Mouse (Mus musculus): ENCODE results near the gene Spata48.

The Spata48 gene

DNA sequence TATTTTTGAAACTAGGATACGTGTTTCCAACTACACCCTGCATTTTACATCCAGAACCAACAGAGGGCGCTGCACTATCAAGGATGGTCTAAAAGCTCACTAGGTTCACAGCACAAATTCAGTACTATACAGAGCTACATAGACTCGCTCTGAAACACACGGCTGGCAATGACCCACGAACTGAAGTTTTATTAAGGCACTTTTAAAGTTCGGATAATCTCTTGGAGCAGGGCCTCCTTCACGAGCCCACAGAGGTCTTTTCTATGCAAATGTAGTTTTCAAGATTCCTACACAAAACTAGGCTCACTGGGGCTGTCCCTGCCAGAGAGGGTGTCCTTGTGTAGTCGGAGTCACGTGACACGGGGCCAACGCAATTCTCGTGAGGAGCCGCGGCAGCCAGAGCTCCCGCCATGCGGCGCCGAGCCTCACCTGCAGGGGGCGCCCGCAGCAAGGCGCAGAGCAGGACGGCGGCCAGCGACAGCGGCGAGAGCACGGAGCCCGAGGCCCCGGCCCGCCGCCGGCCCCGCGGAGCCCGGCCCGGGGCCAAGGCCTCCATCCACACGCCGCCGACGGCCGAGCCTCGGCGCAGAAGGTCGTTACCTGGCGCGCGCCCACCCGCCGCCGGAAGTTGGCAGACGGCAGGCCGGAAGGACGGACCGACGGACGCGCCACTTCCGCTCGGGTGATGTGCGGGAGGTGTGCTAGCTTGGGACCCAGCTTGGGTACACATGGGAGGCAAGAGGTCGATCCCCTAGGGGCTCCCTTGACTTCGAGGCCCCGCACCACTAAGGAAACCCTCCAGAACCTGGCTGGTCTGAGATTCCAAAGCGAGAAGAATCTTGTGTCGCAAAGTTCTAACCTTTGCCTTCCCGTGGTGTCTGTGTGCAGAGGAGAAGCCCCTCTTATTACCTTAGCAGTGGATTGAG is at the start of gene Spata48, which contains the start of gene Zpbp:
Gene Spata48 (plus strand): TSS at position 460 of the 926 bp plus-strand sequence.
Gene Zpbp (minus strand): TSS at position 774 of the 926 bp plus-strand sequence.
- DNase-seq = peak; percentile 94

DNA sequence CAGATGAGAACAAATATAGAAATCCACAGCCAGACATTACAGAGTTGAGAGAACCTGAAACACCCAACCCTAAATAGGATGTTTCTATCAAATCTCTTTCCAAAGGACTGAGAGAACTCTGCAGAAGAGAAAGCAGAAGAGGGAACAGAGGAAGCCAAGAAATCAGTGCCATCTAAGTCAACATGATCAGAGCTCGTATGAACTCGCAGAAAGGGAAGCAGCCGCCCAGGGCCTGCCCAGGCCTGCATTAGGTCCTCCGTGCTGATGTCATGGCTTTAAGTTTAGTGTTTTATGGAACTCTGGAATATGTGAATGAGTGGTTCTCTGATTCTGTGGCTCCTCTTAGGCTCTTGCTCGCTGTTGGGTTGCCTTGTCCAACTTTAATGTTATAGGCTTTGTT is 47.7 kb upstream of the Spata48 start:
- no peak for DNase-seq

DNA sequence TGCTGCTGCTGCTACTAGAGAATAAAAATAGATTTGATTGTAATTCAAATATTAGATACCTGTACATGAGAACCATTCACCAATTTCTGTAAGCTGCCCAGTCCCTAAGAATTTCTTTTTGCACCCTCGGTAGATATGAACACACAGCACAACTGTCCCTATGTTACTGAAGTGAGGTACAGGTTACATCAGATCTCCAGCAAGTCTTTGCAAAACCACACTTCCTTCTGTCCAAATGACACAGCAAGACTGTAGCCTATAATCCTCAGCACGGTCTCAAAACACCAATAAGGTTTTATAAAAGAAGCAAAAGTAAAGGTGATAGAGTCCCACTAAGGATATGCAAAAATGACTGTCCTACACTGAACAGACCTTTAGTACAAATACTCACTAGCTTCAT is 44.5 kb upstream of the Spata48 start:
- DNase-seq = no peak

GRCm38 (mm10) chr11:11455037-11455436 is 6.9 kb upstream of the Spata48 start:
- no peak for DNase-seq

GRCm38 (mm10) chr11:11462561-11462890 is 632 bp downstream of the Spata48 start:
- no peak for DNase-seq

- no peak for DNase-seq
Observed at GRCm38 (mm10) chr11:11468924-11469323, 7.0 kb downstream of the Spata48 start.

DNA sequence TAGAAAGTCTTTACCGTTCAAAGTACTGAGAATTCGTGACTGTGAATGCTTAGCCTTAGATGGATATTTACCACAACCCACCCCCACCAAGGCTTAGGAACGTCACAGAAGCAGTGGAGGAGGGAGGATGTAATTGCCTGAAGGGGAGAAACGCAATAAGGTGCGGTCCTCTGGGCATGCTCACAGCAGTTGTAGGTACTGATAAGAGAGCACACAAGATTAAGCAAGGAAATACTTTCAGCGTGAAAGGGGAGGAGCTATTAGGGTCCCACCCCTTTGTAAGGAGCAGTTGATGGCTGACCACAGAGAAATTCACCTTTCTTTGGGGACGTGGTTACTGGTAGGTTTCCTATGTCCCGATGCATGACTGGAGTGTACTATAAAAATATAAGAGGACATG is 22.5 kb downstream of the Spata48 start:
- no peak for DNase-seq

DNA sequence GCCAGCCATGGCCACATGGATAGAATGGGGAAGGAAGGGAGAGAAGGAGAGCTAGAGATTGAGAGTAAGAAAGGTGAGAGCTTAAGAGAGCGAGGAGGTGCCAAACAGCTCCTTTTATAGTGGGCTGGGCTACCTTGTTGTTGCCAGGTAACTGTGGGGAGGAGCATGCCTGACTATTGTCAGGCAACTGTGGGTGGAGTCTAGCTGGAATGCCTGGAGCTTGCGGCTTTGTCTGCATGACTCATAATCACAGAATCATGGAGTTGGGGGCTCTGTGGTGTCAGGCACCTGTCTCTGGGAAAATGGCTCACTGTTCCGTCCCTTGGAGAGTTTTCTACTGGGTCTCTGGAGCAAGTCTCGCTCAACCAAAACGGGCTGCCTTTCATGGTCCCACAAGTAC is 30.1 kb downstream of the Spata48 start:
- no peak for DNase-seq

DNA sequence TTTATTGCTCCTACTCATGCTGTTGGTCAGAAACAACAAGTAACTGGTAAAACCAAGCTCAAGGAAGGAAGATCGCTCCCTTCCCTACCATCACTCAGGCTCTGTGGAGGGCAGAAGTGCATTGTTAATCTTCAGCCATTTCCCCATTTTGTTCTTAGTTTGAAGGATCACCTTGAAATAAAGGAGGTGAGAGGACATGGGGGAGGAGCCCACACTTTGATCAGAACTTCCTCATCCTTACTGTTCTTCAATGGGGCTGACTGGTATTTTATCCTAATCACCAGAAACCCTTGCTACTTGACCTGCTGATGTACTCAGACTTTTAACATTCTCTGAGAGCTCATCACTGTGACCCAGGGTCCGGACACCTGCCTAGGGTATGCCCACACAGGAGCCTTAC is 33.8 kb downstream of the Spata48 start:
- no peak for DNase-seq

DNA sequence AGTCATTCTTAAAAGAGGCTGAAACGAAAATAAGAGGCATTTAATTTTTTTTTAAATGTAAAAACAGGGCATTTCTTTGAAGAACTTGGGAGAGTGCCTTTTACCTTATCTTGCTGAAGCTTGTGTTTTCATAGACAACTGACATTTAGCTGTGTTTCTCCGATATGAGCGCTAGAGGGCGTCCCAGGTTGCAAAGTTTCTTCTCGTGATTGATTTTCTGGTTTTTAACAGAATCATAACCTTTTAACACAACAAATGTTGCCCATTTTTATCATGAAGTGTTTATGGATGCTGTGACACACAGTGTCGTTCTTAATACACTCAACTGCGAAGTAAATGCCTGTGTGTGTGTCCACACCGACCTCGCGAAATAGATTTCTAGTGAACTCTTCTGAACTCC is 38.0 kb downstream of the Spata48 start:
- DNase-seq = peak; percentile 79

GRCm38 (mm10) chr11:11506187-11506586 is 44.3 kb downstream of the Spata48 start:
- peak; percentile 68 for DNase-seq

GRCm38 (mm10) chr11:11509413-11509812 is 47.5 kb downstream of the Spata48 start:
- no peak for DNase-seq

DNA sequence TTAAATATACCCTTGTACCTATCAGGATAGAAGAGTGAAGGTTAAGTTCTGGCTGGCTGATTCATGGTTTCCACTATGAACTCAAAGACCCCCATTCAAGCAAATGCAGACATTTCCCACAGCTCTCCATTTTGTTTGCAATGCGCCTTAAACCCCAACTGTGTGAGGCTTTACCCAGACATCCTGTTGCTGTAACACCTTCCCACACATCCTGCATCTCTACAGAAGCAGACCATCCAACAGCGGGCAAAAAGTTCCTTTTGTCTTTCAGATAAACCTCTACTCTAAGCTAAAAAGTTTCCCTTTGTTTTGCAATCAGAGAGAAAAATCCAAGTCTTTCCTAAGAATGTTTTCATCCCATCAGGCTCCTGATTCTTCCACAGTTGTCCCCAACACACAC is 50.2 kb downstream of the Spata48 start:
- DNase-seq = peak; percentile 54

- DNase-seq = no peak
Observed at GRCm38 (mm10) chr11:11513008-11513799, 51.3 kb downstream of the Spata48 start.

DNA sequence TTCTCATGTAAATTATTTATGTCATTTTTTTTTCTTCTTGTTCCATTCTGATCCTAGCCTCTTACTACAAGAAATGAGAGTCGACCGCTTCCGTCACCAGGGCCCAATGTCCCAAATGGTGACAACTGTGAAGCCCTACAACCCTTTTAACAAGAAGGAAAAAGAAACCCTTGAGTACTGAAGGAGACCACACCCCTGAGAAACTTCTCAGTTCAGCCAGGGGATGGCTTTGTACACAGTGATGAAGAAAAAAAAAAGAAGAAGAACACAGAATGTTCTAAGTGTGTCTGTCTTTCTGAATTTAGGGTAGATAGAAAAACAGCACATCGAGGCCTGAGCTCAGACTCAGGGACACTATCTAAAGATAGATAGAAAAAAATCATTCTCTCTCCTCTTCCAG is 53.0 kb downstream of the Spata48 start:
- no peak for DNase-seq

DNA sequence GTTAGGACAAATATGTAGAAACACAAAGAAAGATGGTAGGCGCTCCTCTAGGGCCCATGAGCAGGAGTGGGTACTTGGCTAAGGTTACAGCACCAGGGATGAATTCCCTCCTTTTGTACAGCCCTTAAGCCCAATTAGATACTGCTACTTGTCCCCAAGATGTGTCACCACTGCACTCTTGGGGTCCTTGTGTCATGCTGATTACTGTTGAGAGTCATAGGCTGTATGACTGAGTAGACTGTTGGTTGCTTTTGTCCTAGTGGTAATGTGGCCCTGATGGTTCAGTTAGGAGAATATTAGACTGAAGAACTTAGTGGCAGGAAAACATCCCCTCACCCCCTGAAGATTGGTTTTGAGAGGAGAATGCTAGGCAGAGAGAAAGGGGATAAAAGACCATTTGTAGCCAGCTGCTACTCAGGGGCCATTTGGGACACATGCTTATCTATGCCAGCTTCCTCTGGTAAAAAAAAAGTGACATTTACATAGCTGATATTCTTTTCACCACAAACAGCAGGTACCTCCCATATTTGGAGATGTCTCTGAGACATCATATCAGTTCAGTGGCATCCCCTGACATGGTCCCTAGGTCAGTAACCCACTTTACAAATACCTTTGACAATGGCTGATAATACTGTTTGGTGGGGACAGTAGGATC is 56.0 kb downstream of the Spata48 start:
- no peak for DNase-seq

DNA sequence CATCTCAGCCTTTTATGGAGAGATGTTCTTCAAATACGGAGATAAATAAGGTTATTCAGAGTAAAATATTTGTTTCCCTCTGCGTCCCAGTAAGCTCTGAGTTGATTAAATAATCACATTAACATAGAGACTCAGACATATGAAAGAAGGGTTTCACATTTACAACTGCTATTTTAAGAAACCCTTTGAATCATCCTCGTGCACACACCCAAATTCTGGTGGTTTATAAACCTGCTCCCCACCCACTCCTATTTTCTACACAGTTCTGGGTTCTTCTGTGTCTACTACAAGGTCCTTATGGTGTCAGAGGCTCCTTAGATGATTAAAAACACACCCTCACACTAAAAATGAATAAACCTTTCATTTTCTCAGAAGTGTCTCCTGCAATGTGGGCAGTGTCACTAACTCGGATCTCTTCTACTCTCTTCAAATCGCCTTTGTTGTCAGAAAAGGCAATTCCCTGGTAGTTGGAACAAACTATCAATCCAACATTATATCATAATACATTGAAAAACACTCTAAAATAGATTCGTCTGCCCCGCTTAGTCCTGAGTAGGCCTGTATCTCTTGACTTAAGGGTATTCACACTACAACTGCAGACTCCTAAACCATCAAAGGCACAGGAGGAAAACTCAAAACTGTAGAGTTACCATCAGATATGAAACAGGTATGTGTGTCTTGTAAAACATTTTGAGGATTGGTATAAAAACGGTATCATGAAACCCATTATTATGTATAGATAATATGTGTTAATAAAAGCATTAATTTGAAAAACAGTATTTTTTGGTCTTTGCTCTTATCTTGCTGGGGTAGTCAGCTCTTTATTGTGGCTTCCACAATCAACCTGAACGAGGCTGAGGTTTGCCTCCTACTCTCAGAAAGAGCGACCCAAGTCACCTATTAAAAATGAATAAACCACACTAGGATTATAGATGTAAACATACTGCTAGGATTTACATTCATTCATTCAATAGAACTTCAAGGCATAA is 57.7 kb downstream of the Spata48 start:
- no peak for DNase-seq

DNA sequence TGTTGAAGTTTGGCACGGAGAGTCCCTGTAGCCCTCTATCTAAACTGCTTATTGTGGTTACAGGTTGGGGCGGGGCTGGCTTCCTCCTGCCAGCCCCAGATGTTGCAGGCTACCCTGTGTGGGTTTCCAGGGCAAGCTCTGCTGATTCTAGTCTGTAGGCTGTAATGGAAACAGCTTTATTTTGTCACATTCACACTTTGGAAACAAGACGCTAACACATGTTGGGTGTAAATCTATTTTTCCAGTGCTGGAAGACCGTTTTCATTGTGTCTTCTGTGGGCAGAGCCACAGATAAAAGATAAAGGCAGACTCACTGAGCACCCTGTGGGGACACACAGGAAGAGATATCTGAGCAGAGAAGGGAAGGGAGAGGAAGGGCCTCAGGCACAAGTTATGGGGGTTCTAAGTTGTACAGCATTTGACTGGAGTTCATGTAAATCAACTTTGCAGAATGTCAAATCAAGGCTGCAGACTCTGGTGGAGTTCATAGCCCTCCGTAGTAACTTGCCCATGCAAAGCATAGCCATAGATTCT is 60.1 kb downstream of the Spata48 start:
- peak; percentile 78 for DNase-seq

- peak; percentile 66 for DNase-seq
Observed at GRCm38 (mm10) chr11:11528760-11529159, 66.9 kb downstream of the Spata48 start.

GRCm38 (mm10) chr11:11529165-11529564 is 67.3 kb downstream of the Spata48 start:
- peak; percentile 46 for DNase-seq

DNA sequence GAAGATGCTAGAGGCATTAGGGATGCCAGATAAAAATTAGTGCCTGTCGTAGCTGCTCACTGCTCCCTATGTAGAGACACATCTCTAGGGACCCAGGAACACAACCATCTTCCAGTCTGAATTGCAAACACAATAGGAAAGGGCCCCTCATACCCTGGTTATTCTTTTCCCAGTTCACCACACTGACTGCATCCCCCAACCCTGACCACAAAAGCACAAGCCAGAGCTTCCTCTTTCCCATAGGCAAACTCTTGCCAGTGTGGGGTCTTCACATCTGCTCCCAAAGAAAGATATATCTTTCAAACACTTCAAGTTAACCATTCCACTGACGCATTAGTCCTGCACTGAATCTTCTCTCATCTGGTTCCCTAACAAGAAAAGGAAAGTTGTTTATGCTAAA is 68.2 kb downstream of the Spata48 start:
- DNase-seq = no peak

GRCm38 (mm10) chr11:11536295-11536694 is 74.4 kb downstream of the Spata48 start:
- DNase-seq = no peak
